Mouse (Mus musculus): ENCODE data around the gene Tex52. TPM values are rescaled to one million over a fixed set of nuclear protein-coding genes. Genes with fewer than 3 reads are reported as not detected.
"Not testable (repeated sequence)": the region's sequence is repeated elsewhere in the genome, so short reads cannot be mapped to it uniquely, and the experiment has no call there.

The Tex52 gene
- polyA plus RNA-seq, 1 experiment from 2014 or later: 1.2 TPM

- WGBS: 11% methylated on average over 2 of the region's 2 CpGs
- ATAC-seq: no peak
- Histone ChIP-seq H3K9ac (no peak overlapping the region), H3K4me2 (no peak overlapping the region), H3K36me3 (ENCODE audit: poor library complexity, severe bottlenecking) (peaks cover 26% of the 10 kb centered on the region), H3K27ac (no peak overlapping the region), H3K4me1 (peaks cover 46% of the 10 kb centered on the region), H3K27me3 (no peaks in the 10 kb centered on the region), H3K9me3 (replicated peaks) (no peaks in the 10 kb centered on the region), H3K4me3 (no peak overlapping the region)
Observed at GRCm38 (mm10) chr6:128358999-128359398, 16.3 kb upstream of the Tex52 start.

GRCm38 (mm10) chr6:128361901-128362300, 13.4 kb upstream of the Tex52 start:
- H3K27me3 ChIP-seq: no peaks in the 10 kb centered on the region
- H3K4me3 ChIP-seq: peak overlapping the region; percentile 93
- 13% methylated on average over 9 of the region's 9 CpGs for WGBS
- H3K27ac ChIP-seq: peak overlapping the region; percentile 92
- peaks cover 35% of the 10 kb centered on the region for H3K36me3 ChIP-seq (ENCODE audit: poor library complexity, severe bottlenecking)
- H3K9ac ChIP-seq: peak overlapping the region; percentile 93
- ATAC-seq: no peak
- H3K4me1 ChIP-seq: peaks cover 51% of the 10 kb centered on the region
- no peaks in the 10 kb centered on the region for H3K9me3 ChIP-seq (replicated peaks)
- H3K4me2 ChIP-seq: peak overlapping the region; percentile 91

GRCm38 (mm10) chr6:128362381-128363006, 12.8 kb upstream of the Tex52 start, which contains the start of the genes Rhno1 and Foxm1:
Rhno1 (minus strand) TSS chr6:128362911.
Foxm1 (plus strand) TSS chr6:128362967.
- peak within 1 kb of the TSS; percentile 91 for H3K4me2 ChIP-seq
- no peaks in the 10 kb centered on the region for H3K27me3 ChIP-seq
- peaks cover 51% of the 10 kb centered on the region for H3K4me1 ChIP-seq
- peak; percentile 90 for ATAC-seq
- peak within 1 kb of the TSS; percentile 93 for H3K4me3 ChIP-seq
- H3K9me3 ChIP-seq (replicated peaks): no peaks in the 10 kb centered on the region
- WGBS: under 1% methylated on average over 63 of the region's 76 CpGs
- peak within 1 kb of the TSS; percentile 92 for H3K27ac ChIP-seq
- peaks cover 35% of the 10 kb centered on the region for H3K36me3 ChIP-seq (ENCODE audit: poor library complexity, severe bottlenecking)
- peak within 1 kb of the TSS; percentile 93 for H3K9ac ChIP-seq

GRCm38 (mm10) chr6:128363007-128363825, 12.0 kb upstream of the Tex52 start:
- under 1% methylated on average over 36 of the region's 46 CpGs for WGBS

GRCm38 (mm10) chr6:128364721-128365120, 10.5 kb upstream of the Tex52 start:
- H3K36me3 ChIP-seq (ENCODE audit: poor library complexity, severe bottlenecking): peaks cover 41% of the 10 kb centered on the region
- no peak for ATAC-seq
- peaks cover 49% of the 10 kb centered on the region for H3K4me1 ChIP-seq
- H3K4me2 ChIP-seq: peak overlapping the region; percentile 91
- H3K9me3 ChIP-seq (replicated peaks): no peaks in the 10 kb centered on the region
- no peak overlapping the region for H3K27ac ChIP-seq
- WGBS: 82% methylated on average over 6 of the region's 6 CpGs
- no peak overlapping the region; the same call in 1 of the 2 replicates for H3K9ac ChIP-seq
- H3K27me3 ChIP-seq: no peaks in the 10 kb centered on the region
- 0 out of 2 replicates have a peak overlapping the region, but pooled peaks have one; percentile 1 for H3K4me3 ChIP-seq

More at GRCm38 (mm10) chr6:128363007-128363825, 12.0 kb upstream of the Tex52 start:
- H3K9me3 ChIP-seq (replicated peaks): no peaks in the 10 kb centered on the region
- no peaks in the 10 kb centered on the region for H3K27me3 ChIP-seq
- H3K27ac ChIP-seq: peak overlapping the region; percentile 92
- peaks cover 33% of the 10 kb centered on the region for H3K36me3 ChIP-seq (ENCODE audit: poor library complexity, severe bottlenecking)
- H3K4me3 ChIP-seq: peak overlapping the region; percentile 93
- peak overlapping the region; percentile 93 for H3K9ac ChIP-seq
- peak overlapping the region; percentile 91 for H3K4me2 ChIP-seq
- H3K4me1 ChIP-seq: peaks cover 51% of the 10 kb centered on the region
- no peak for ATAC-seq

GRCm38 (mm10) chr6:128366466-128366865, 8.8 kb upstream of the Tex52 start:
- no peaks in the 10 kb centered on the region for H3K9me3 ChIP-seq (replicated peaks)
- H3K9ac ChIP-seq: no peak overlapping the region
- H3K36me3 ChIP-seq (ENCODE audit: poor library complexity, severe bottlenecking): peaks cover 58% of the 10 kb centered on the region
- no peak overlapping the region for H3K4me3 ChIP-seq
- H3K4me2 ChIP-seq: no peak overlapping the region
- no peaks in the 10 kb centered on the region for H3K27me3 ChIP-seq
- no peak for ATAC-seq
- H3K27ac ChIP-seq: no peak overlapping the region
- H3K4me1 ChIP-seq: peaks cover 31% of the 10 kb centered on the region
- WGBS: 92% methylated on average over 5 of the region's 5 CpGs

- 91% methylated on average over 5 of the region's 5 CpGs for WGBS
- Histone ChIP-seq H3K36me3 (ENCODE audit: poor library complexity, severe bottlenecking) (peaks cover 94% of the 10 kb centered on the region), H3K9me3 (replicated peaks) (no peaks in the 10 kb centered on the region), H3K9ac (no peak overlapping the region), H3K4me2 (no peak overlapping the region), H3K4me1 (peaks cover 16% of the 10 kb centered on the region), H3K27me3 (no peaks in the 10 kb centered on the region), H3K27ac (no peak overlapping the region), H3K4me3 (no peak overlapping the region)
- no peak for ATAC-seq
Observed at GRCm38 (mm10) chr6:128370040-128370439, 5.2 kb upstream of the Tex52 start.

GRCm38 (mm10) chr6:128376371-128377085, 1.3 kb downstream of the Tex52 start:
- Histone ChIP-seq H3K4me1 (peaks cover 11% of the 10 kb centered on the region), H3K9ac (no peak overlapping the region), H3K36me3 (ENCODE audit: poor library complexity, severe bottlenecking) (peaks cover 51% of the 10 kb centered on the region), H3K4me3 (no peak overlapping the region), H3K27me3 (no peaks in the 10 kb centered on the region), H3K27ac (no peak overlapping the region), H3K9me3 (replicated peaks) (no peaks in the 10 kb centered on the region), H3K4me2 (no peak overlapping the region)
- WGBS: 93% methylated on average over 17 of the region's 17 CpGs
- no peak for ATAC-seq

- WGBS: 86% methylated on average over 16 of the region's 16 CpGs
- H3K4me1 ChIP-seq: peaks cover 7% of the 10 kb centered on the region
Observed at GRCm38 (mm10) chr6:128379636-128380035, 4.4 kb downstream of the Tex52 start.

GRCm38 (mm10) chr6:128380594-128381167, 5.4 kb downstream of the Tex52 start:
- WGBS: 67% methylated on average over 1 of the region's 1 CpGs
- H3K4me2 ChIP-seq; H3K27ac ChIP-seq; H3K27me3 ChIP-seq; H3K4me3 ChIP-seq; H3K9ac ChIP-seq; H3K4me1 ChIP-seq; ATAC-seq; H3K9me3 ChIP-seq (replicated peaks): not testable (repeated sequence)
- H3K36me3 ChIP-seq (ENCODE audit: poor library complexity, severe bottlenecking): peaks cover 14% of the 10 kb centered on the region

More at GRCm38 (mm10) chr6:128379636-128380035, 4.4 kb downstream of the Tex52 start:
- no peak overlapping the region for H3K4me2 ChIP-seq
- H3K9me3 ChIP-seq (replicated peaks): no peaks in the 10 kb centered on the region
- H3K9ac ChIP-seq: no peak overlapping the region
- no peak overlapping the region for H3K4me3 ChIP-seq
- no peaks in the 10 kb centered on the region for H3K27me3 ChIP-seq
- no peak for ATAC-seq
- H3K36me3 ChIP-seq (ENCODE audit: poor library complexity, severe bottlenecking): peaks cover 20% of the 10 kb centered on the region
- H3K27ac ChIP-seq: no peak overlapping the region

GRCm38 (mm10) chr6:128381254-128381653, 6.0 kb downstream of the Tex52 start:
- no peaks in the 10 kb centered on the region for H3K4me1 ChIP-seq
- ATAC-seq: no peak
- no peak overlapping the region for H3K4me2 ChIP-seq
- no peaks in the 10 kb centered on the region for H3K9me3 ChIP-seq (replicated peaks)
- no peak overlapping the region for H3K27ac ChIP-seq
- 84% methylated on average over 3 of the region's 3 CpGs for WGBS
- H3K9ac ChIP-seq: no peak overlapping the region
- no peak overlapping the region for H3K4me3 ChIP-seq
- H3K36me3 ChIP-seq (ENCODE audit: poor library complexity, severe bottlenecking): peaks cover 10% of the 10 kb centered on the region
- H3K27me3 ChIP-seq: no peaks in the 10 kb centered on the region

Data from forebrain, embryonic 13.5 days (tissue).